Mouse (Mus musculus): ENCODE measurements at regions not wholly inside any gene's neighbourhood (a gene's known extent, or its start where the extent isn't known, plus 50 kb on each side); places are given as distances from the start of the nearest gene placed in this dataset.

GRCm38 (mm10) chr8:11063058-11063457, 54.8 kb upstream of the Irs2 start:
- TF ChIP-seq POLR2A (IDR thresholded peaks at IDR 0.05; ENCODE audit: low read depth, low read length), result no peak
- TF ChIP-seq CTCF (IDR thresholded peaks at IDR 0.05; ENCODE audit: extremely low read depth, insufficient read length, insufficient replicate concordance, low read depth, low read length), result no peak

All from small intestine, adult 2 months (tissue).